Mouse (Mus musculus) G1E (cell line): ENCODE results near the gene Plekha7. TPM values are rescaled to one million over a fixed set of nuclear protein-coding genes. Genes with fewer than 3 reads are reported as not detected.
A peak's percentile ranks its signal among the peaks of the same experiment; 100 is the strongest.

Experiments
- ATAC-seq: 2 replicates; pipeline ENCODE4 v1.8.0; 2016; ENCODE audit warnings: mild to moderate bottlenecking; ENCODE audit not compliant: insufficient number of reproducible peaks, poor library complexity, low FRiP score, severe bottlenecking; ENCODE audit errors: extremely low read depth
- DNase-seq: peaks from one replicate; pipeline ENCODE4 v3.0.0; 2012; ENCODE audit warnings: low spot score
- H3K27me3 ChIP-seq: 2 replicates; pipeline ENCODE4 v1.6.1; 2012; ENCODE audit warnings: mild to moderate bottlenecking, low read length, inconsistent platforms; ENCODE audit not compliant: insufficient read depth
- H3K36me3 ChIP-seq: replicated peaks from 2 replicates; pipeline ENCODE3; 2012; ENCODE audit warnings: mild to moderate bottlenecking, inconsistent platforms
- H3K4me1 ChIP-seq: 2 replicates; pipeline ENCODE4 v1.6.1; 2012; ENCODE audit warnings: low read depth, low read length, inconsistent platforms, mixed read lengths; ENCODE audit not compliant: insufficient read depth
- H3K4me3 ChIP-seq: 2 replicates; pipeline ENCODE4 v1.5.1; 2012; ENCODE audit warnings: low read depth, mild to moderate bottlenecking, inconsistent platforms, low read length, moderate library complexity, mixed read lengths
- H3K9me3 ChIP-seq: replicated peaks from 2 replicates; pipeline ENCODE4 v1.6.1; 2012; ENCODE audit warnings: inconsistent platforms
- CTCF ChIP-seq: IDR thresholded peaks from 2 replicates; pipeline ENCODE4 v1.5.1; 2012; ENCODE audit warnings: low read depth, low read length, inconsistent platforms, mixed read lengths
- GATA1 ChIP-seq: IDR thresholded peaks from 2 replicates; pipeline ENCODE4 v1.6.1; 2012; ENCODE audit warnings: borderline replicate concordance, low read length, inconsistent platforms, mixed read lengths
- GATA2 ChIP-seq: IDR thresholded peaks from 2 replicates; pipeline ENCODE4 v1.6.1; 2012; ENCODE audit warnings: low read depth, low read length, inconsistent platforms, borderline replicate concordance
- POLR2AphosphoS5 ChIP-seq: IDR thresholded peaks from 2 replicates; pipeline ENCODE4 v1.6.1; 2012; ENCODE audit warnings: low read depth, low read length, inconsistent platforms; ENCODE audit not compliant: insufficient replicate concordance
- TAL1 ChIP-seq: conservative IDR thresholded peaks from 2 replicates; pipeline ENCODE4 v1.6.1; 2012; ENCODE audit warnings: low read depth, low read length, inconsistent platforms, mixed read lengths
- polyA plus RNA-seq: library from polyadenylated mRNA; stranded (reverse); fragments of >175 nt; gene quantifications from 2 replicates; pipeline ENCODE4 v1.2.3, GENCODE M21; 2012
- total RNA-seq, 2 experiments: library from RNA; stranded (forward) in 1 of 2; stranded (reverse) in 1 of 2; fragments of 200-1000 nt in 1 of 2; fragments of >200 nt in 1 of 2; fragmentation: Nextera tagmentation in 1 of 2; gene quantifications; 2 replicates each; pipeline ENCODE4 v1.2.3; 2014 to 2017

Plekha7 gene
- total RNA-seq (2014; fragmentation: Nextera tagmentation) (16.8 and 18.5 TPM in 2 replicates), total RNA-seq (2017) (9.4 and 10.1 TPM in 2 replicates), polyA plus RNA-seq (33.4 and 37.8 TPM in 2 replicates)

- TF ChIP-seq GATA2: no peak
- TF ChIP-seq GATA1: no peak
- no peak for TF ChIP-seq CTCF
- no peak for TF ChIP-seq TAL1
- TF ChIP-seq POLR2AphosphoS5: no peak
- Histone ChIP-seq H3K36me3 (peaks cover 21% of the 10 kb centered on the region), H3K27me3 (no peaks in the 10 kb centered on the region), H3K4me3 (peak within 1 kb of the TSS; percentile 99), H3K9me3 (no peaks in the 10 kb centered on the region), H3K4me1 (peaks cover 33% of the 10 kb centered on the region)
- DNase-seq: peak; percentile 87
- ATAC-seq: peak; percentile 75
Observed at GRCm38 (mm10) chr7:116307871-116308631, at the start of gene Plekha7. Plekha7 (minus strand) TSS chr7:116308376.

- Histone ChIP-seq H3K9me3 (no peaks in the 10 kb centered on the region), H3K4me3 (no peak overlapping the region), H3K36me3 (peaks cover 51% of the 10 kb centered on the region), H3K27me3 (no peaks in the 10 kb centered on the region), H3K4me1 (peaks cover 15% of the 10 kb centered on the region)
- TF ChIP-seq GATA1 (no peak), CTCF (peak; percentile 23; the same call in 1 of the 2 replicates)
- DNase-seq: no peak
- no peak for ATAC-seq
Observed at GRCm38 (mm10) chr7:116336226-116336625, 28.1 kb upstream of the Plekha7 start.

GRCm38 (mm10) chr7:116335133-116335532, 27.0 kb upstream of the Plekha7 start:
- Histone ChIP-seq H3K4me3 (peak overlapping the region; percentile 92), H3K36me3 (peaks cover 52% of the 10 kb centered on the region), H3K4me1 (peaks cover 18% of the 10 kb centered on the region), H3K9me3 (no peaks in the 10 kb centered on the region), H3K27me3 (no peaks in the 10 kb centered on the region)
- TF ChIP-seq TAL1 (no peak), GATA2 (no peak), GATA1 (no peak), POLR2AphosphoS5 (no peak), CTCF (no peak)
- DNase-seq: no peak
- no peak for ATAC-seq

GRCm38 (mm10) chr7:116334669-116335038, 26.5 kb upstream of the Plekha7 start:
- H3K27me3 ChIP-seq: no peaks in the 10 kb centered on the region
- H3K4me1 ChIP-seq: peaks cover 18% of the 10 kb centered on the region
- no peak for DNase-seq
- H3K4me3 ChIP-seq: peak overlapping the region; percentile 92
- no peak for ATAC-seq
- TF ChIP-seq GATA1: no peak
- no peak for TF ChIP-seq POLR2AphosphoS5
- no peak for TF ChIP-seq CTCF
- no peak for TF ChIP-seq GATA2
- no peak for TF ChIP-seq TAL1
- H3K9me3 ChIP-seq: no peaks in the 10 kb centered on the region
- H3K36me3 ChIP-seq: peaks cover 47% of the 10 kb centered on the region

GRCm38 (mm10) chr7:116333713-116334668, 25.8 kb upstream of the Plekha7 start, which contains the start of gene Rps13:
Rps13 (minus strand) TSS chr7:116334195.
- H3K9me3 ChIP-seq: no peaks in the 10 kb centered on the region
- H3K36me3 ChIP-seq: peaks cover 41% of the 10 kb centered on the region
- TF ChIP-seq GATA2 (no peak), POLR2AphosphoS5 (peak; percentile 81)
- H3K27me3 ChIP-seq: no peaks in the 10 kb centered on the region
- H3K4me3 ChIP-seq: peak within 1 kb of the TSS; percentile 92
- H3K4me1 ChIP-seq: peaks cover 18% of the 10 kb centered on the region
- peak; percentile 95 for ATAC-seq
- DNase-seq: peak; percentile 82

GRCm38 (mm10) chr7:116331246-116331645, 23.1 kb upstream of the Plekha7 start:
- DNase-seq: no peak
- TF ChIP-seq CTCF (no peak), POLR2AphosphoS5 (no peak), GATA2 (no peak), GATA1 (no peak), TAL1 (no peak)
- ATAC-seq: no peak

More at GRCm38 (mm10) chr7:116331246-116331645, 23.1 kb upstream of the Plekha7 start:
- H3K9me3 ChIP-seq: no peaks in the 10 kb centered on the region
- H3K36me3 ChIP-seq: peaks cover 27% of the 10 kb centered on the region
- peak overlapping the region; percentile 46; the same call in 1 of the 2 replicates for H3K4me3 ChIP-seq
- H3K27me3 ChIP-seq: no peaks in the 10 kb centered on the region
- H3K4me1 ChIP-seq: peaks cover 12% of the 10 kb centered on the region
